ENCODE assay signal across 15 mouse cellular contexts in genomic region chr12:107171676-107172075, GRCm38 (mm10).
"Had no signal": no experiment of that assay in that cellular context is flagged by ENCODE, and none has a peak within 500 bp of the region (broad histone marks: within the 10 kb centered on the region; RNA-seq: fewer than 3 reads in every experiment).

No protein-coding gene starts in this region.

- H3K9ac ChIP-seq: liver, embryonic 13.5 days; liver, embryonic 15.5 days; liver, postnatal 0 days; lung, embryonic 15.5 days; midbrain, embryonic 12.5 days; stomach, embryonic 15.5 days had no signal

- ATAC-seq: liver, postnatal 0 days; lung, postnatal 0 days had no signal

- H3K4me1 ChIP-seq: liver, embryonic 13.5 days; liver, embryonic 15.5 days; lung, embryonic 15.5 days; megakaryocyte, embryonic 14.5 days; midbrain, embryonic 12.5 days; stomach, embryonic 15.5 days had no signal

- H3K9me3 ChIP-seq: liver, embryonic 13.5 days; liver, embryonic 15.5 days; lung, embryonic 15.5 days; midbrain, embryonic 12.5 days; stomach, embryonic 15.5 days had no signal

- H3K27ac ChIP-seq: liver, embryonic 13.5 days; liver, embryonic 15.5 days; lung, embryonic 15.5 days; macrophage; midbrain, embryonic 12.5 days; stomach, embryonic 15.5 days; stomach, postnatal 0 days had no signal

- H3K27me3 ChIP-seq: liver, embryonic 13.5 days; liver, embryonic 15.5 days; lung, embryonic 15.5 days; megakaryocyte, embryonic 14.5 days; midbrain, embryonic 12.5 days; stomach, embryonic 15.5 days had no signal

- H3K36me3 ChIP-seq: liver, embryonic 13.5 days; liver, embryonic 15.5 days; lung, embryonic 15.5 days; midbrain, embryonic 12.5 days; stomach, embryonic 15.5 days had no signal

- H3K4me2 ChIP-seq: liver, embryonic 11.5 days; liver, embryonic 13.5 days; liver, embryonic 15.5 days; lung, embryonic 15.5 days; midbrain, embryonic 12.5 days; stomach, embryonic 15.5 days had no signal

- DNase-seq: liver, embryonic 13.5 days; liver, postnatal 0 days; lung, adult 2 months; lung, postnatal 14 days; lung, postnatal 36 days; right cerebral cortex, postnatal 14 days had no signal

- H3K4me3 ChIP-seq: liver, embryonic 13.5 days; liver, embryonic 15.5 days; lung, embryonic 15.5 days; megakaryocyte, embryonic 14.5 days; midbrain, embryonic 12.5 days; stomach, embryonic 15.5 days had no signal
